Mouse (Mus musculus): Measurements from ENCODE around the gene Otud4.
"Not testable (repeated sequence)": the region's sequence is repeated elsewhere in the genome, so short reads cannot be mapped to it uniquely, and the experiment has no call there.

The Otud4 gene

GRCm38 (mm10) chr8:79639586-79640451, at the start of gene Otud4:
Gene Otud4, plus strand, starts transcription at chr8:79639618.
- peak; percentile 36 for ATAC-seq (ENCODE audit: insufficient number of reproducible peaks, low FRiP score, low TSS enrichment)

DNA sequence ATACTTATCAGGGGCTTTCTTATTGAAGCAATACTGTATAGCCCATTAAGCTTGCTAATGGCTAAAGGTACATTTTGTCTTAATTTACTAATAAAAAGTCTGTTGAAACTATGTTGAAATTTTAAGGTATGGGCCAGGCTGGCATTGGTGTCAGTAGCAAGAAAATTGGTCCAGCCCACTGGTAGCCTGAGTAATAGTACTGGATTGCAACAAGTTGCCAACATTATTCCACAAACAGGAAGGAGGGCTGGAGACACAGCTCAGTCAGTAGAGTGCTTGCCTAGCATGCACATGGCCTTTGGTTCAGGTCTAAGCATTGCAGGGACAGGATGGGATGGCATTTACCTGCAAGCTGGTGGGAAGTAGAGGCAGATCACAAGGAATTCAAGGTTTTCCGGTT, 38.5 kb upstream of the Otud4 start:
- ATAC-seq (ENCODE audit: insufficient number of reproducible peaks, low FRiP score, low TSS enrichment) = no peak

DNA sequence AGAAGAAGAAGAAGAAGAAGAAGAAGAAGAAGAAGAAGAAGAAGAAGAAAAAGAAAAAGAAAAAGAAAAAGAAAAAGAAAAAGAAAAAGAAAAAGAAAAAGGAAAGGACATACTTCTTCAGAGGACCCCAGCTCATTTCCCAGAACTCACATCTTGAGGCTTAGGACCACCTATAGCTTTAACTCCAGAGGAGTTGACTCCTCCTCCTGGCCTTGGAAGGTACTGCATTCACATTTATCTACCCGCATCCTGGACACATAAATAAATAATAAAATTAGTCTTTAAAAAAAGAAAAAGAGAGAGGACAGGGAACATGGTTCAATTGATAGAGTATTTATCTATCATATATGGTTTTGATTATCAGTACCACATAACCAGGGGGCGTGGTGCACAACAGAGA, 36.2 kb upstream of the Otud4 start:
- not testable (repeated sequence) for ATAC-seq (ENCODE audit: insufficient number of reproducible peaks, low FRiP score, low TSS enrichment)

DNA sequence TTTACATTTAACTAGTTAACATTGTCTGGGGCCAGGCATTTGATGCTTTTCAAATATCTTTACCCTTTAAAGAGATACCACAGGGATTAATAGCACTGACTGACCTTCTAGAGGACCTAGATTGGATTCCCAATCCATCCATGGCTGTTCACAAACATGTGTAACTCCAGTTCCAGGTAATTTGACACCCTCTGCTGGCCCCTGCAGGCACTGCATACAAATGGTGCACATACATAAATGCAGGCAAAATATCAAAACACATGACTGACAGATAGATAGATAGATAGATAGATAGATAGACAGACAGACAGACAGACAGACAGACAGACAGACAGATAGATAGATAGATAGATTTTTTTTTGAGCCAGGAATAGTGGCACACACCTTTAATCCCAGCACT, 33.2 kb upstream of the Otud4 start:
- no peak for ATAC-seq (ENCODE audit: insufficient number of reproducible peaks, low FRiP score, low TSS enrichment)

DNA sequence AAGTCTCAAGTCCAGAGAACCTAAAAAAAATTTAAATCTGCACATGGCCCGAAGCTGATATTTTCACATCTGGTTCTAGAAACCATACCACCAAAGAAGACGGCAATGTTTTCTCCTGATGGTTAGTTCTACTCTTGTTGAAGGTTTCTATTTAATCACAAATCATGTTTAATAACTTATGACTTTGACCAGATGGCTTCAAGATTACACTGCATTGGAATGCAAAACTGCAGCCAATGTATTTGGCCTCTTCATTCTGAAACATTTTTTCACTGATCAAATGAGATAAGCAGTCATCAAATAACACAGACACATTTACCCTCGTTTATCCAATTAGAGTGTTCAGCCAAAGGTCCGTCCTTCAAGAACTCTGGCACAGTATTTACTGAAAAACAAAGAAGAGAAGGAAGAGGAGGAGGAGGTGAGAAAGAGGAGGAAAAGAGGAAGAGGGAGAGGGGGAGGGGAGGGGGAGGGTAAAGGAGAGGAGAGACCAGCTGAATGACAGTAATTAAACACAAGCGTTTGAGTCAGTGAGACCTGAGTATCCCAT, 32.6 kb upstream of the Otud4 start:
- no peak for ATAC-seq (ENCODE audit: insufficient number of reproducible peaks, low FRiP score, low TSS enrichment)

- no peak for ATAC-seq (ENCODE audit: insufficient number of reproducible peaks, low FRiP score, low TSS enrichment)
These were observed 30.7 kb upstream of the Otud4 start for GRCm38 (mm10) chr8:79608701-79609100.

DNA sequence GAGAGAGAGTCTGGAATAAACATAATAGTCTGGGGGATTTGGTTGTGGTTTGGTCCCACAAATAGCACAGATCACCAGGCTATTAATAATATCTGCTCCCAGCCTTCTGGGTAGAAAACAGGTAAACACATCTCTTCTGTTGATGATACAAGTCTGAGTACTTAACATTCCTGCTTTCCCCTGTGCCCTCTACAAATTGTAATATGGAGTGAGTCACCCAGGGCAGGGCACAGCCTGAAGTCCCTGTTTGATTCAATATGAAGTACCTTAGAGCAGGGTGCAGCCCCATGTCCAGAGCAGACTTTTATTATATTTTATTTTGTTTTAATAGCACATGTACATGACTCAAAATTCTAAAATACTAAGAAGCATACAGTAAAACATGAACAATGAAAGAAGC, 29.1 kb upstream of the Otud4 start:
- no peak for ATAC-seq (ENCODE audit: insufficient number of reproducible peaks, low FRiP score, low TSS enrichment)

- no peak for ATAC-seq (ENCODE audit: insufficient number of reproducible peaks, low FRiP score, low TSS enrichment)
These were observed 27.1 kb upstream of the Otud4 start for GRCm38 (mm10) chr8:79612298-79612697.

DNA sequence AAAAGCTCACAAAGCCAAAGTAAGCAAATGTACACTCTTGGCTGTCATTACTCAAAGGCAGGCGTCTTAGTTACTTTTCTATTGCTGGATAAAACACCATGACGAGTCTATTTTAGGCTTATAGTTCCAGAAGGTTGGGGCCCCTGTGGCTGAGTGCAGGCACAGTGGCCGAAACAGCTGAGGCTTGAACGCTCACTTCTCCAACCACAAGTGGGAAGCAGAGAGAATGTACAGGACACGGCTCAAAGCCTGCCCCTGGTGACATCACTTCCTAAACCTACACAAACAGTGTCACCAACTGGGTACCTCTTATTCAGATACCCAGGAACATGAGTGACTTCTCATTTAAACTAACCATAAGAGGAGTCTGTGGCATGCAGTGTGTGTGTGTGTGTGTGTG, 26.5 kb upstream of the Otud4 start:
- ATAC-seq (ENCODE audit: insufficient number of reproducible peaks, low FRiP score, low TSS enrichment) = no peak

DNA sequence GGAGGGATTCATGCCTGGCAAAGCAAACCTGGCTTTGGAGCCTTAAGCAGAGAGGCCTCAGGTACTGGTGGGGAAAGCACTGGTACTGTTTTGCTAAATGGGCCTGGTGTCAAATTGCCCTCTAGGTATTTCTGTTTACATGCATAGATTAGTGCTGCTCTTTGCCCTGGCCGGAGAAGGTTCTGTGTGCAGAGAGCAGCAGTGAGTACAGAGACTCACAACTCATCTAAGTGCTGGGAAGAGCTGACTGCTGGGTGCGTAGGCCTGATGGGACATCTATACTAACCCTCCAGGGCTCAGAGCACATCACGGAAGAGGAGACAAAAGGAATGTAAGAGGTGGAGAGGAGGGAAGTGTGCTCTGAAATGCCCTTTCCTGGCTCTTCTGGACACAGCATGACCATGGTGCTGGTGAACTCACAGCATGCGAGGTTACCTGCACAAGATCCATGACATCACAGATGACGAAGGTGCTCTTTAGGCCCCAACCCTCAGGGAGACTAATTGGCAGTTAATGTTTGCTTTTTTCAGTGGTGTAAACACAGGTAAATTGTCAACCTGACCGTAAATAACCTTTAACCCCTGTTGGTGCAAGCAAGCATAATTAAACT, 23.6 kb upstream of the Otud4 start:
- no peak for ATAC-seq (ENCODE audit: insufficient number of reproducible peaks, low FRiP score, low TSS enrichment)

DNA sequence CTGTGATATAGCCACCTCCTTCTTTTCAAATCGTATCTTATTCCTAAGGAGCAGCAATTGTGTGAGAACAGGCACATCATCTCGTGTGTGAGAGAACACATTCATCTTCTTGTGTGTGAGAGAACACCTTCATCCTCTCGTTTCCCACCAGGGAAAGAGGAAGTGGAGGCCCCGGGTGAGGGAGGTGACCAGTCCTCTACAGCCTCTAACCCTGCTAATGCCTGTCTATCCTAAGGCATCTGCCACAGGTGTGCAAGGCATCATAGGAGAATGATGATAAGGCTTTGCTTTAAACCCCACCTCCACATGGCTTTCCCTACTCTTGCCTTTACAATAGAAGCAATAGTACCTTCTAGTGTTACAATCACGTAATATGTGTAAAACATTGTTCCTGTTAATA, 20.5 kb upstream of the Otud4 start:
- ATAC-seq (ENCODE audit: insufficient number of reproducible peaks, low FRiP score, low TSS enrichment) = no peak

DNA sequence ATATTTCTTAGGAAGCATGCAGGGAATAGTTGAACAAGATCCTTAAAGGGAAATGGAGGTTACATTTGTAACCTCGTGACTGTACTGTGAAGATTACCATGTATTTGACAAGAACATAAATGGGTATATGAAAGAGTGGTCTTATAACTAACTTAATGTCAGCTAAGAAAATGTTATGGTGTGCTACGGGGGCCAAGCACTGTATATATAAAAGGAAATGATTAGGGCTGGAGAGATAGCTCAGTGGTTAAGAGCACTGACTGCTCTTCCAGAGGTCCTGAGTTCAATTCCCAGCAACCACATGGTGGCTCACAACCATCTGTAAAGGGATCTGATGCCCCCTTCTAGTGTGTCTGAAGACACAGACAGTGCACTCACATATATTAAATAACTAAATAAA, 20.1 kb upstream of the Otud4 start:
- ATAC-seq (ENCODE audit: insufficient number of reproducible peaks, low FRiP score, low TSS enrichment) = no peak

DNA sequence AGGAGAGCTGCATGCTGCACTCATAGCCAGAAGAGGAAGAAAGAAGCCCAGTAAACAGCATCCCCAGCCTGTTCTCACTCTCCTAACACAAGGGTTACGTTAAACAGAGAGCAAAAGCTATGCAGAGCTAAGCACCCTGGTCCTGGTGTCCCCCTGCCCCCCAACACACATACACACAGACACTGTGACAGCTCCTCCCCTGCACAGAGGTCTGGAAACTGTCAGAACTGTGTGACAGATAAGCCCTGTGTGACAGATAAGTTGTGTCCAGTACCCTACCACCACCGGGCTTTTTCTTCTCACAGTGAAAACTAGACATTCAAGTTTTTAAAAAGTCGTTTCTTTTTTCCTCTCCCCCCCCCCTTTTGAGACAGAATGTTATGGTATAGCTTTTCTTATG, 19.4 kb upstream of the Otud4 start:
- no peak for ATAC-seq (ENCODE audit: insufficient number of reproducible peaks, low FRiP score, low TSS enrichment)

GRCm38 (mm10) chr8:79620489-79621276, 18.7 kb upstream of the Otud4 start:
- no peak for ATAC-seq (ENCODE audit: insufficient number of reproducible peaks, low FRiP score, low TSS enrichment)

DNA sequence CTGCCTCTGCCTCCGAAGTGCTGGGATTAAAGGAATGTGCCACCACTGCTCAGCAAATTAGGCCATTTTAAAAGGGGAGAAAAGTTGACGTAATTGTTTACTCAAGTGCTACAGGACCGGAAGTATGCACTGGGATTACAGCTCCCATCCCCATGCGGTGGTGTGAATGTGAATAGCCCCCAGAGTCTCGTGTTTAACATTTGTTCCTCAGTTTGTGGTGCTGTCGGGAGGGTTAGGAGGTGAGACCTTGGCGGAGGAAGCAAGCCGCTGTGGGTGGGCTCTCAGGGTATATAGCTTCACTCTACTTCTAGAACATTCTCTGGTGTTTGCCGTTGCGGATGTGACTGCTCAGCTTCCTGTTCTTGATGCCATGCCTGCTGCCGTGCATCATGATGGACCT, 17.1 kb upstream of the Otud4 start:
- ATAC-seq (ENCODE audit: insufficient number of reproducible peaks, low FRiP score, low TSS enrichment) = no peak

DNA sequence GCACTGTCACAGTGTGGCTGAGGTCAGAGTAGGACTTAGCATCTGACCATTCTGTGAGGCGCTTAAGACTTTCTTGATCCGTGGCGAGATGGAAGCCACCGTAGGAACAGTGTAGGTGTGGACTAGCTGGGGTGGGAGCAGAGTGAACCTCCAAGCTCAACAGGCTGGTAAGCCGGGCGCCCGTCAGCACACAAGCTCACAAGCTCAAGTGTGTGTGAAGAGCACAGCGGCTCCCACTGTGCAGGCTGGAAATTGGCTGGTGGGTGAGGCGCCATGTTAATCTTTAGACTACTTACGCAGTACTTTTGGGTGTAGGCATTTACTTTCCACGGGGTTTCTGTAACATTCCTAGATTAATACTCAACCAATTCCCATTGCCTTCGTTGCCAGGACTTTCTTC, 16.1 kb upstream of the Otud4 start:
- ATAC-seq (ENCODE audit: insufficient number of reproducible peaks, low FRiP score, low TSS enrichment) = no peak

GRCm38 (mm10) chr8:79624416-79624815, 15.0 kb upstream of the Otud4 start:
- no peak for ATAC-seq (ENCODE audit: insufficient number of reproducible peaks, low FRiP score, low TSS enrichment)

DNA sequence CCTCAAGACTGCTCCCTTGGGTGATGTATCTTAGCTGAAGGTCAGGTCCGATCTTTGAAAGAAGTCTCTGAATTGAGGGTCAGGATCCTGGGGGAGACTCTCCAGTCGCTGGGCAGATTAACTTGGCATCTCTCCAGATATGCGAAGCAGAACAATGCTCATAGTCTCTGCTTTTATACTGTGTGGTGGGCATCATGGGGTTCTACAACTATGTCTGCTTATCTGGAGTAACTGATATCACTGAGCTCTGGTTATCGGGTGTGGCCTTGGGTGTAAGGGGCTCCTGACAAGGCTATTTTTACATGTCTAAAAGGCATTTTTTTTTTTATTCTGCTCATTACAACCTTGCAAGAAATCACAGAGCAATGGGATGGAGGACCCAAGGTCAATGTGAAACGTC, 13.2 kb upstream of the Otud4 start:
- no peak for ATAC-seq (ENCODE audit: insufficient number of reproducible peaks, low FRiP score, low TSS enrichment)

DNA sequence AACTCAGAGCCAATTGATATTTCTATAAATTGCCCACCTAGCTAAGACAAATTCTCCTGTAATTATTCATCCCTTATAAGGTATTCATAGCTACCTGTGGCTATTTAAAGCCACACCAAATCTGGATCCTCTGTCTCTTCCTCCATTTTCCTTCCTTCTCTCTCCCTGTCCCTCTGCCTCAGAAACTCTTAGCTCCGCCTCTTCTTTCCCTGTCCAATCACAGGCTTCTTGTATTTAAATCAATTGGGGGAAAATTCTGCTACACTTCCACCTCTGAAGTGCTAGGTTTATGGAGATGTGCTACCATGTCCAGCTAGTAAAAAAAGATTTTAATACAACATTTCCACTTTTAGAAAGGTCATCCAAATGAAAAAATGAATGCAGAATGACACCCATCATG, 3.9 kb upstream of the Otud4 start:
- ATAC-seq (ENCODE audit: insufficient number of reproducible peaks, low FRiP score, low TSS enrichment) = no peak

- ATAC-seq (ENCODE audit: insufficient number of reproducible peaks, low FRiP score, low TSS enrichment) = no peak
These were observed 3.3 kb upstream of the Otud4 start for GRCm38 (mm10) chr8:79636151-79636550.

DNA sequence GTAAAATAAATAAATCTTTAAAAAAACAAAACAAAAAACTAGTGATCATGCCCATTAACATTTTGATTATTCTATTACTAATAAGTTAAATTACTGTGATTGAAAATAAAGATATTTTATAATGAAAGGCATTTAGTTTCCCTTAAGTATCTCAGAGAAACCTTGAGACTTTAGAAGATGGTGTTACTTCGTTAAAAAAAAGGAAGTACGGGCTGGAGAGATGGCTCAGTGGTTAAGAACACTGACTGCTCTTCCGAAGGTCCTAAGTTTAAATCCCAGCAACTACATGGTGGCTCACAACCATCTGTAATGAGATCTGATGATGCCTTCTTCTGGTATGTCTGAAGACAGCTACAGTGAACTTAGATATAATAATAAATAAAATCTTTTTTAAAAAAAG, 2.2 kb upstream of the Otud4 start:
- ATAC-seq (ENCODE audit: insufficient number of reproducible peaks, low FRiP score, low TSS enrichment) = no peak

Measured in cerebellum, adult (tissue).